Mouse (Mus musculus) T-helper 17 cell (primary cell): ENCODE measurements around the gene Gdf7.

ENCODE experiments used
- in situ Hi-C, 2 experiments: fragments of 300-600 bp; cut with MboI, MseI; formaldehyde crosslinking; loops; 1 replicate in 1 of 2; 2 replicates in 1 of 2; pipeline ENCODE4 v1.15.1; 2025; ENCODE audit warnings: high pct_unique_total_duplicates in 2 of 2

Gene Gdf7

GRCm38 (mm10) chr12:8300111-8300480 is 1.7 kb downstream of the Gdf7 start:
- in situ Hi-C loops: loop anchor here (5.0 to 10.0 kb wide), 4 partner anchors 85 to 313 kb away; no protein-coding TSS in a partner anchor

GRCm38 (mm10) chr12:8299143-8300110 is 2.3 kb downstream of the Gdf7 start:
- in situ Hi-C loops: loop anchor here (5.0 to 10.0 kb wide), 4 partner anchors 85 to 312 kb away; no protein-coding TSS in a partner anchor

GRCm38 (mm10) chr12:8298361-8299142 is 3.2 kb downstream of the Gdf7 start:
- in situ Hi-C loops: no loop called here

- in situ Hi-C loops: no loop called here
Measured at GRCm38 (mm10) chr12:8297586-8298214, 4.1 kb downstream of the Gdf7 start.

- in situ Hi-C loops: no loop called here
Measured at GRCm38 (mm10) chr12:8296154-8296553, 5.6 kb downstream of the Gdf7 start.

- in situ Hi-C loops: no loop called here
Measured at GRCm38 (mm10) chr12:8295307-8295913, 6.3 kb downstream of the Gdf7 start.

- in situ Hi-C loops: no loop called here
Measured at GRCm38 (mm10) chr12:8291157-8291853, 10.4 kb downstream of the Gdf7 start.

GRCm38 (mm10) chr12:8289499-8289898 is 12.3 kb downstream of the Gdf7 start:
- in situ Hi-C loops: loop anchor here (10.0 kb wide), 2 partner anchors 225 to 1665 kb away; no protein-coding TSS in a partner anchor

- in situ Hi-C loops: loop anchor here (10.0 kb wide), 2 partner anchors 224 to 1664 kb away; no protein-coding TSS in a partner anchor
Measured at GRCm38 (mm10) chr12:8289099-8289498, 12.7 kb downstream of the Gdf7 start.

- in situ Hi-C loops: loop anchor here (10.0 kb wide), 2 partner anchors 223 to 1663 kb away; no protein-coding TSS in a partner anchor
Measured at GRCm38 (mm10) chr12:8287970-8288369, 13.8 kb downstream of the Gdf7 start.

GRCm38 (mm10) chr12:8281225-8282017 is 20.3 kb downstream of the Gdf7 start:
- in situ Hi-C loops: loop anchor here (10.0 kb wide), 2 partner anchors 217 to 1657 kb away; no protein-coding TSS in a partner anchor

GRCm38 (mm10) chr12:8275424-8275823 is 26.3 kb downstream of the Gdf7 start:
- in situ Hi-C loops: no loop called here

GRCm38 (mm10) chr12:8273471-8274171 is 28.1 kb downstream of the Gdf7 start:
- in situ Hi-C loops: no loop called here

- in situ Hi-C loops: no loop called here
Measured at GRCm38 (mm10) chr12:8271405-8271804, 30.3 kb downstream of the Gdf7 start.

GRCm38 (mm10) chr12:8269627-8270026 is 32.1 kb downstream of the Gdf7 start:
- in situ Hi-C loops: loop anchor here in 1 of 2 experiments (10.0 kb wide), 1 partner anchor 1655 kb away; no protein-coding TSS in a partner anchor

- in situ Hi-C loops: loop anchor here in 1 of 2 experiments (10.0 kb wide), 1 partner anchor 1652 kb away; no protein-coding TSS in a partner anchor
Measured at GRCm38 (mm10) chr12:8266311-8266710, 35.4 kb downstream of the Gdf7 start.

GRCm38 (mm10) chr12:8260297-8260696 is 41.5 kb downstream of the Gdf7 start:
- in situ Hi-C loops: loop anchor here in 1 of 2 experiments (10.0 kb wide), 1 partner anchor 1645 kb away; no protein-coding TSS in a partner anchor
